Mouse (Mus musculus) ES-Bruce4 (cell line): ENCODE data around the gene Tamm41. TPM values are rescaled to one million over a fixed set of nuclear protein-coding genes. Genes with fewer than 3 reads are reported as not detected.

Experiments used
- H3K27ac ChIP-seq: 2 replicates; pipeline ENCODE4 v1.5.1; 2012; ENCODE audit warnings: low read length, inconsistent platforms; ENCODE audit not compliant: insufficient read depth
- H3K27me3 ChIP-seq: 2 replicates; pipeline ENCODE4 v1.6.1; 2012; ENCODE audit warnings: mild to moderate bottlenecking, low read length, inconsistent platforms; ENCODE audit not compliant: control insufficient read depth, poor library complexity, insufficient read depth, severe bottlenecking
- H3K36me3 ChIP-seq: 2 replicates; pipeline ENCODE4 v1.6.1; 2012; ENCODE audit warnings: inconsistent platforms, mild to moderate bottlenecking, low read length, moderate library complexity; ENCODE audit not compliant: control insufficient read depth, poor library complexity, insufficient read depth, severe bottlenecking
- H3K4me1 ChIP-seq: one replicate; pipeline ENCODE4 v1.8.1; 2011; ENCODE audit warnings: low read length; ENCODE audit not compliant: control insufficient read depth, insufficient read depth
- H3K4me3 ChIP-seq: 2 replicates; pipeline ENCODE4 v1.5.1; 2011; ENCODE audit warnings: low read depth, mild to moderate bottlenecking, low read length
- H3K9ac ChIP-seq: 2 replicates; pipeline ENCODE4 v1.6.1; 2012; ENCODE audit warnings: low read depth, mild to moderate bottlenecking, inconsistent platforms; ENCODE audit not compliant: poor library complexity, severe bottlenecking
- H3K9me3 ChIP-seq: replicated peaks from 2 replicates; pipeline ENCODE4 v1.6.1; 2012; ENCODE audit warnings: mild to moderate bottlenecking, low read length, inconsistent platforms; ENCODE audit not compliant: control insufficient read depth, poor library complexity, insufficient read depth, severe bottlenecking
- CTCF ChIP-seq: IDR thresholded peaks from one replicate; pipeline ENCODE4 v1.8.1; 2011; ENCODE audit warnings: low read depth, low read length
- EP300 ChIP-seq: IDR thresholded peaks from 2 replicates; pipeline ENCODE4 v1.6.1; 2011; ENCODE audit warnings: low read depth, low read length; ENCODE audit not compliant: insufficient read depth
- POLR2A ChIP-seq: IDR thresholded peaks from one replicate; pipeline ENCODE4 v1.8.1; 2011; ENCODE audit warnings: low read length; ENCODE audit not compliant: insufficient read depth
- polyA plus RNA-seq: library from polyadenylated mRNA; stranded (reverse); fragments of >200 nt; gene quantifications from 2 replicates; pipeline ENCODE4 v1.2.4, GENCODE M21; 2011; ENCODE audit warnings: low read depth; ENCODE audit not compliant: missing spikeins, insufficient read depth, insufficient read length

Tamm41 gene
- polyA plus RNA-seq, 1 experiment, result 60.3 TPM

DNA sequence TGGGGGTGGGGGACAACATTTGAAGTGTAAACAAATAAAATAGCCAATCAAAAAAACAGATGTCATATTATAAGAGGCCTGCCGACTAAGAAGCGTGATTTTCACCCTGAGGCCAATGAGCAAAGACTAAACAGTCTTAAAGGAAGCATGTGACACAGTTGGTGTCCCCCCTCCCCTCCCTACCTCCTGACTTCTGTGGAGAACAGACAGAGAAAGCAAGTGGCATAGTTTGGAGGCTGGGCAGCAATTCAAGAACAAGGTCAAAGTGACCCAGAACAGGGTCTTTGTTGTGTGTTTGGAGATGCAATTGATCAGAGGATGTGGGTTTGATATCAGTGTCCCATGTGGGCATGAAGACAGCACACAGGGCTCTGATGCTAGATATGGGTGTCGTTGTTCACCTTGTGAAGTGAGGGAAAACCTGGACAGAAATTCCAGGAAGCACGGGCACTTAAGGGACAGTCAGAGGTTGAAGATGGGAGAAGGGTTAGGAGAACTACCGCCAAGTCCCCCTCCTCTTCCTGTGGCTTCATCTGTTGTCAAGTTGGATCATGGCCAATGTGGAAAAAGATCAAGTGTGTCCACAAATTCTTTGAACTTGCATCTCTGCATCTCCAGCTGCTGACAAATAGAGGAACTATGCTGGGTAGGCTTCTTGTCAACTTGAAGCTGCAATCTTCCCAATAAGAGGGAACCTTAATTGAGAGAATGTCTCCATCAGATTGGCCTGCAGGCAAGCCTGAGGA lies 25.1 kb upstream of the Tamm41 start:
- TF ChIP-seq POLR2A (no peak), CTCF (no peak), EP300 (no peak)
- H3K27ac ChIP-seq, result no peak overlapping the region
- no peak overlapping the region for H3K9ac ChIP-seq
- no peaks in the 10 kb centered on the region for H3K4me1 ChIP-seq
- H3K4me3 ChIP-seq, result no peak overlapping the region
- no peaks in the 10 kb centered on the region for H3K36me3 ChIP-seq
- no peaks in the 10 kb centered on the region for H3K9me3 ChIP-seq
- no peaks in the 10 kb centered on the region; the same call in 1 of the 2 replicates for H3K27me3 ChIP-seq

DNA sequence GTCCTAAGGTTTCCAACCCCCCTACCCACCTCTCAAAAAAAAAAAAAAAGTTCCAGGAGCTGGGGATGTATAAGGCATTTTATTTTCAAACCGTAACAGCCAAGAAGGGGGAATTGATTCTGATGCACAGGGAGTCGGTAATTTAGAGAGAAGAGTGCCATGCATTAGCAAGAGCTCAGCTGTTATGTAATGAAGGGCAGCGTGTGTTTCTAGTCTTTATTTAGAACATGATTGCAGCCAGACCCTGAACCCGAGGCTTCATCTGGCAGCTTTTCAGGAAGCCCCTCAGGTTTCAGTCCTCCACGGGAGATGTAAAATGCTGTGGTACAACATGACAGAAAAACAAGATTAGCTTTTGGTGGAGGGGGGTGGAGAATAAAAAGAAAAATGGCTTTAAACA lies 21.6 kb upstream of the Tamm41 start:
- Histone ChIP-seq H3K4me3 (no peak overlapping the region), H3K9ac (no peak overlapping the region), H3K27me3 (no peaks in the 10 kb centered on the region; the same call in 1 of the 2 replicates), H3K4me1 (no peaks in the 10 kb centered on the region), H3K36me3 (no peaks in the 10 kb centered on the region), H3K9me3 (no peaks in the 10 kb centered on the region), H3K27ac (no peak overlapping the region)
- no peak for TF ChIP-seq EP300
- TF ChIP-seq CTCF, result no peak
- TF ChIP-seq POLR2A, result no peak

- H3K9ac ChIP-seq, result no peak overlapping the region
- H3K36me3 ChIP-seq, result no peaks in the 10 kb centered on the region
- no peaks in the 10 kb centered on the region for H3K27me3 ChIP-seq
- no peak overlapping the region for H3K4me3 ChIP-seq
- no peaks in the 10 kb centered on the region for H3K9me3 ChIP-seq
- no peaks in the 10 kb centered on the region for H3K4me1 ChIP-seq
- TF ChIP-seq POLR2A (no peak), EP300 (no peak), CTCF (no peak)
- H3K27ac ChIP-seq, result no peak overlapping the region
Observed at GRCm38 (mm10) chr6:115056699-115057098, 19.0 kb upstream of the Tamm41 start.

- H3K27ac ChIP-seq, result no peak overlapping the region
- H3K27me3 ChIP-seq, result no peaks in the 10 kb centered on the region
- H3K9ac ChIP-seq, result no peak overlapping the region
- TF ChIP-seq EP300 (no peak), POLR2A (no peak), CTCF (no peak)
- H3K36me3 ChIP-seq, result no peaks in the 10 kb centered on the region
- no peak overlapping the region for H3K4me3 ChIP-seq
- no peaks in the 10 kb centered on the region for H3K4me1 ChIP-seq
- H3K9me3 ChIP-seq, result no peaks in the 10 kb centered on the region
Observed at GRCm38 (mm10) chr6:115055440-115055839, 17.8 kb upstream of the Tamm41 start.

GRCm38 (mm10) chr6:115051586-115052197 lies 14.0 kb upstream of the Tamm41 start:
- Histone ChIP-seq H3K27me3 (no peaks in the 10 kb centered on the region), H3K9me3 (no peaks in the 10 kb centered on the region), H3K9ac (no peak overlapping the region), H3K36me3 (no peaks in the 10 kb centered on the region), H3K27ac (no peak overlapping the region), H3K4me1 (no peaks in the 10 kb centered on the region), H3K4me3 (no peak overlapping the region)
- TF ChIP-seq EP300 (no peak), POLR2A (no peak), CTCF (no peak)

GRCm38 (mm10) chr6:115049015-115049414 lies 11.3 kb upstream of the Tamm41 start:
- Histone ChIP-seq H3K27ac (no peak overlapping the region), H3K27me3 (no peaks in the 10 kb centered on the region), H3K4me1 (no peaks in the 10 kb centered on the region), H3K9me3 (no peaks in the 10 kb centered on the region), H3K9ac (no peak overlapping the region), H3K36me3 (no peaks in the 10 kb centered on the region), H3K4me3 (no peak overlapping the region)
- TF ChIP-seq CTCF, result peak; percentile 90
- TF ChIP-seq EP300, result no peak
- TF ChIP-seq POLR2A, result no peak
